Comparison of ENCODE assay signal across 12 mouse cellular contexts in genomic region chr15:93775199-93775745, GRCm38 (mm10).
DNase-seq lines count a peak whose midpoint lies in the region; ATAC-seq and TF ChIP-seq lines count a peak whose summit lies in the region.
"Had no signal": no experiment of that assay in that cellular context is flagged by ENCODE, and none has a peak within 500 bp of the region (broad histone marks: within the 10 kb centered on the region; RNA-seq: fewer than 3 reads in every experiment).

No protein-coding gene starts in this region.

- no peak overlapping the region for H3K4me3 ChIP-seq in hindbrain, postnatal 0 days (ENCODE audit: low read length)
- no peak overlapping the region for H3K4me3 ChIP-seq in hindbrain, embryonic 13.5 days
- no peak overlapping the region for H3K4me3 ChIP-seq in heart, embryonic 12.5 days
- H3K4me3 ChIP-seq: embryonic facial prominence, embryonic 13.5 days; heart, embryonic 10.5 days had no signal

- 36% methylated on average over 12 of the region's 12 CpGs for WGBS in hindbrain, postnatal 0 days
- 61% methylated on average over 12 of the region's 12 CpGs for WGBS in hindbrain, embryonic 13.5 days
- 90% methylated on average over 12 of the region's 12 CpGs for whole genome bisulfite sequencing in heart, embryonic 12.5 days

- H3K36me3 ChIP-seq in hindbrain, postnatal 0 days (ENCODE audit: insufficient read depth, low read length): no peaks in the 10 kb centered on the region
- H3K36me3 ChIP-seq in hindbrain, embryonic 13.5 days: no peaks in the 10 kb centered on the region
- H3K36me3 ChIP-seq in heart, embryonic 12.5 days: no peaks in the 10 kb centered on the region
- H3K36me3 ChIP-seq: embryonic facial prominence, embryonic 13.5 days; G1E; heart, embryonic 10.5 days had no signal

- no peak overlapping the region for H3K9ac ChIP-seq in hindbrain, postnatal 0 days (replicated peaks; ENCODE audit: low read length)
- H3K9ac ChIP-seq in hindbrain, embryonic 13.5 days: no peak overlapping the region
- H3K9ac ChIP-seq in heart, embryonic 12.5 days: no peak overlapping the region
- H3K9ac ChIP-seq: embryonic facial prominence, embryonic 13.5 days; liver, postnatal 0 days had no signal

- no peak overlapping the region for H3K4me2 ChIP-seq in hindbrain, postnatal 0 days (ENCODE audit: low read depth, low read length)
- no peak overlapping the region for H3K4me2 ChIP-seq in hindbrain, embryonic 13.5 days
- no peak overlapping the region for H3K4me2 ChIP-seq in heart, embryonic 12.5 days
- H3K4me2 ChIP-seq: embryonic facial prominence, embryonic 13.5 days had no signal

- no peak for TF ChIP-seq CTCF in hindbrain, postnatal 0 days (IDR thresholded peaks at IDR 0.05; ENCODE audit: low read depth)

- peak; percentile 80 for ATAC-seq in hindbrain, postnatal 0 days
- ATAC-seq in hindbrain, embryonic 13.5 days (ENCODE audit: low FRiP score): no peak
- ATAC-seq in heart, embryonic 12.5 days (ENCODE audit: insufficient number of reproducible peaks, low FRiP score): no peak
- ATAC-seq: liver, postnatal 0 days had no signal

- H3K27me3 ChIP-seq in hindbrain, postnatal 0 days (ENCODE audit: insufficient read depth, low read length): no peaks in the 10 kb centered on the region
- H3K27me3 ChIP-seq in hindbrain, embryonic 13.5 days: no peaks in the 10 kb centered on the region
- H3K27me3 ChIP-seq in heart, embryonic 12.5 days (replicated peaks): no peaks in the 10 kb centered on the region
- H3K27me3 ChIP-seq: embryonic facial prominence, embryonic 13.5 days had no signal

- H3K9me3 ChIP-seq in hindbrain, postnatal 0 days (ENCODE audit: low read length): no peaks in the 10 kb centered on the region
- H3K9me3 ChIP-seq in hindbrain, embryonic 13.5 days: no peaks in the 10 kb centered on the region
- H3K9me3 ChIP-seq in heart, embryonic 12.5 days (replicated peaks): no peaks in the 10 kb centered on the region
- H3K9me3 ChIP-seq: embryonic facial prominence, embryonic 13.5 days; heart, embryonic 10.5 days had no signal

- no peaks in the 10 kb centered on the region for H3K4me1 ChIP-seq in hindbrain, postnatal 0 days (ENCODE audit: insufficient read depth, low read length)
- peaks cover 4% of the 10 kb centered on the region; the same call in 1 of the 2 replicates for H3K4me1 ChIP-seq in hindbrain, embryonic 13.5 days (replicated peaks)
- no peaks in the 10 kb centered on the region for H3K4me1 ChIP-seq in heart, embryonic 12.5 days (replicated peaks)
- H3K4me1 ChIP-seq: embryonic facial prominence, embryonic 13.5 days had no signal

- DNase-seq in hindbrain, postnatal 0 days (ENCODE audit: low spot score): peak; percentile 90
- DNase-seq in brain, embryonic 18.5 days (ENCODE audit: low read depth, low spot score): peak; percentile 16
- peak; percentile 30 for DNase-seq in kidney, adult 18-20 months
- peak; percentile 37 to 73 for DNase-seq in layer of hippocampus, postnatal 14 days (ENCODE audit: low spot score in 2 of 2)
- no peak for DNase-seq in adrenal gland, adult 2 months
- DNase-seq: adrenal gland, postnatal 36 days; liver, postnatal 0 days had no signal

- no peak overlapping the region for H3K27ac ChIP-seq in hindbrain, postnatal 0 days
- H3K27ac ChIP-seq in hindbrain, embryonic 13.5 days: no peak overlapping the region
- H3K27ac ChIP-seq in heart, embryonic 12.5 days (ENCODE audit: poor library complexity, severe bottlenecking): no peak overlapping the region
- H3K27ac ChIP-seq: embryonic facial prominence, embryonic 13.5 days; heart, embryonic 10.5 days had no signal
